Mouse (Mus musculus) layer of hippocampus, adult 18-20 months (tissue): Measurements from ENCODE around the gene Gm17660. TPM values are rescaled to one million over a fixed set of nuclear protein-coding genes. Genes with fewer than 3 reads are reported as not detected.

ENCODE experiments used
- DNase-seq, 2 experiments: peaks; one replicate each; pipeline ENCODE4 v3.0.0; 2022; ENCODE audit warnings: low spot score in 2 of 2
- total RNA-seq, 2 experiments: library from RNA; stranded (reverse); gene quantifications; 2 replicates each; pipeline ENCODE4 v1.2.3; 2021

Gm17660 gene
- total RNA-seq, 2 experiments from 2014 or later, result not detected

- no peak for DNase-seq
Measured at GRCm38 (mm10) chr5:104085366-104085765, 8.0 kb upstream of the Gm17660 start.

GRCm38 (mm10) chr5:104080736-104081135 is 3.3 kb upstream of the Gm17660 start:
- no peak for DNase-seq

DNA sequence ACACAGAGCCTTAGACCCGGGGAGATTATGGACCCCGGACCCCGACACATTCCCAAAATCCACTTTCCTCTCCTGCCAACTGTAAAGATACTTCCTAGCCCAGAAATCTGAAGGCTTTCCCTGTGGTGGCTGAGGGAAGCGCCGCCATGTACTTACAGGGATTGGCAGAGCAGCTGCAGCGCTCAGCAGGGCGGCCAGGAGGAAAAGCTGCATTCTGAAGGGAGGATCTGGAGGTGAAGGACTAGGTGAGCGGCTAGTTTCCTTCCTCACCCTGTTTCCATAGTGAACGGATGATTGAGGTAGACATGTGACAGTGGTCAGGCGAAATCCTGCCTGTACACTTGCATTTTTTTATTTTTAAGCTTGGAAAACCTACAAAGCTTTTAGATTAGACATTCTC is 1.0 kb downstream of the Gm17660 start:
- no peak for DNase-seq

DNA sequence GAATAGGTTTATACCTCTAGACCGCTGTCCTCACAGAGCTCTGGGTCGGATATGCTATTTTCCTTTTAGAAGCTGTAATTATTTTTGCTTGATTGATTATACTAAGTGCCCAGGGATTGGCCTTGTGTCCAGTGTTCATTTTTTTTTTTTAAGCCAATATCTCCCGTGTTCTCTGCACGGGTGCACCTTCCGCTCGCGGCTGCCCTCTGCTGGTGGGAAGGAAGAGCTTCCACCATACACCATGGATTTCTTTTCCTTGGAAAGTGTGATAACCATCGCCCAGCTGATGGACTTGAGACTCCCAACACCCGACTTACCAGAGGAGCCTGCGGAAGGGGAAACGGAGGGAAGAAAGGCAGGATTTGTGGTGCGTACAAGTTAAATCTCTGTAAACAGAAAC is 3.0 kb downstream of the Gm17660 start:
- DNase-seq, result peak in 1 of 2 experiments; percentile 70

GRCm38 (mm10) chr5:104073602-104074001 is 3.8 kb downstream of the Gm17660 start:
- no peak for DNase-seq

GRCm38 (mm10) chr5:104072272-104072886 is 5.0 kb downstream of the Gm17660 start:
- peak in 1 of 2 experiments; percentile 34 for DNase-seq

- peak in 1 of 2 experiments; percentile 34 for DNase-seq
Measured at GRCm38 (mm10) chr5:104071048-104071447, 6.4 kb downstream of the Gm17660 start.

GRCm38 (mm10) chr5:104068751-104069150 is 8.7 kb downstream of the Gm17660 start:
- DNase-seq, result peak in 1 of 2 experiments; percentile 49

DNA sequence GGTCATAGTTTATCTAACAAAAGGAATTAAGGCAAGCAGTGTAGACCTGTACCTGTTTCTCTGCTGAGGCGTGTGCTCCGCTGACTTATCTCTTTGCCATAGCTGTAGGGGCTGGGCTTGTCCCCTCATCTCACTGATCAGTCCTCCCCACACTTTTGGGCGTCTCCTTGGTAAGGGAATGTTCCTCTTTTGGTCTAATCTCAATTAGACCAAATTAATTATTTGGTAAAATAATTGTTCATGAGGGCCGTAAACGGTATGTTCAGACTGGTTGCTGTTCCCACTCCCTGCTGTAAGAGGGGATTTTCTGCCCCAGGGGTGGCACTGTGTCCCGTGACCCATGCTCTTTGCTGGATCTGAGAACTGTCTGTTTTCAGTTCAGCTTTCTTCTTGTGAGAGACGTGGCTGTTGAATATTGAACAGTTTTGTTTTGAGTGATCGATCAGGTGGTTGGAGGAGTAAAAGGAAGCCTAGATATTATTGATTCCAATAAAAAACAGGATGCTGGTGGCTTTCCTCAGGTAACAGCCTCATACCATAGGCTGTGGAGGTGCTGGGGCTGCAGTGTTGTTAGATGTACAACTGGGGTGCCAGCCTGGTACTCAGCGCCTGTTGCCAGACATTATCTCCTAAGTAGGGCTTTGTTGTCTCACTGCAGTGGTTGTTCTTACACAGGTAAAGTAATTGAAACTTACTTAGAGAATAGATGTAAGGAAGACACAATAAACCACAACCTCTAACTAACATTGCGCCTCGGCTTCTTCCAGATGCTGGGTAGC is 14.4 kb downstream of the Gm17660 start:
- no peak for DNase-seq

DNA sequence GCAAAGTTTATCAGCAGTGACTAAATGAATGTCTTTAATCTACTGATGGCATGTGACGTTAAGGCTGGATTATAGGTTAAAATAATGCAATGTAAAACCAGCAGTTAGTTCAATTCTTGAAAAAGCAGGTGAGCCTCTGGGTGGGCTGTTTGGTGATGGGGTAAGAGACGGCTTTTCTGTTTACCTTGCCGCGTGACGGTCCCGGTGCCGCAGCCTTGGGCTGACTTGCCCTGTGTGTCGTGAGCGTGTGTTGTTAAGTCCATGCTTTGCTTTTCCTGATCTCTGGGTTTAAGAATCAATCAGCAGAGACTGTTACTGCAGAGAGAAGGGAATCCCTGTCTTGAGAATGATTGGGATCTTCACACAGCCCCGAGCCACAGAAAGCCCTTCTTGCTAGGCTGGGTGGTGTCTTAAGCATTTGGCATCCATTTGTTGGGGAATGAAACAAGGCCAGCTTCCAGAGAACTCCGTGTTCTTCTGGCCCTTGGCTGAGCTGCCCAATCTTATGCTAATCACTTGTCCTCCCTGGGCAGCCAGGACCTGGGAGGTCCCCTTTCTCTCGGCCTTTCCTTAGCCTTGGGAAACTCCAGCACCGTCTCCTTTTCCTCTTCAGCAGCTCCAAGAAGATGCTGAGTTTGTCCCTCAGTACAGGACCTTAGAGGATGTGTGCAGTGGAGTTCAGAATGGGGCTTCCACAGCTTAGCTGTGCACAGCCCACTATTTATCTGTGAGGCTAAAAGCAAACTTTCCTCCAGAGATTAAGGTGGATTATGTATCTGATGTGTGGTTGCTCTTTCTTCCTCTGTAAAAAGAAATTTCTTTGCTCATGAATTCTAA is 15.3 kb downstream of the Gm17660 start:
- DNase-seq, result peak in 1 of 2 experiments; percentile 47

- peak in 1 of 2 experiments; percentile 52 for DNase-seq
Measured at GRCm38 (mm10) chr5:104060429-104060828, 17.0 kb downstream of the Gm17660 start.

DNA sequence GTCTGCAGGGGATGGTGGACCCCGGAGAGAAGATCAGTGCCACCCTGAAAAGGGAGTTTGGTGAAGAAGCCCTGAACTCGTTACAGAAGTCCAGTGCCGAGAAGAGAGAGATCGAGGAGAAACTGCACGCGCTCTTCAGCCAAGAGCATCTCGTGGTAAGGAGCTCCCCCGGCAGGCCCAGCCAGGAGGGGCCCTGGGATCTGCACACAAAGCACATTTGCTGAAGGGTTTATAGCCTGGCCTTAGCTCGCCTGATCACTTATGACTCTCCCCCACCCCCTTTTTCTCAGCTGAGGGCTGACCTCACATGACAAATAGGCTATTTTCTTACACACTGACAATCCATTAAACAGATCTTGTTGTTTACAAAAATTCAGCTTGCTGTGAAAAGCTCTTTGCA is 17.8 kb downstream of the Gm17660 start:
- DNase-seq, result no peak

DNA sequence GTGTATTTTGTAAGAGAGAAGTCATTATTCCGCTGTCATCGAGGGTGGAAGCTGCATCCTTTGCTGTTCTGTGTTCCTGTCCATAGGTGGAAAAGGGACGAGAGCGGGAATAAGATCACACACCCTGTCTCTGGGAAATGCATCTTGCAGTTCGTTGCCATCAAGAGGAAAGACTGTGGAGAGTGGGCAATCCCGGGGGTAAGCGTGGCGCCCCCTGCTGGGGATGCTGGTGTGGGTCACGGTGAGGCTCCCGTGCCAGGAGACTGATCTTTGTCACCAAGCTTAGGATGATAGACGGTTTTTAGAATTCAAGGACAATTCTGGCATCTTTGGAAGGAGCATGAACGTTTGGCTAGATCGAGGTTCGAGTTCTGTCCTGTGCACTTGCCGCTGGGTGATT is 19.4 kb downstream of the Gm17660 start:
- DNase-seq, result peak in 1 of 2 experiments; percentile 42

DNA sequence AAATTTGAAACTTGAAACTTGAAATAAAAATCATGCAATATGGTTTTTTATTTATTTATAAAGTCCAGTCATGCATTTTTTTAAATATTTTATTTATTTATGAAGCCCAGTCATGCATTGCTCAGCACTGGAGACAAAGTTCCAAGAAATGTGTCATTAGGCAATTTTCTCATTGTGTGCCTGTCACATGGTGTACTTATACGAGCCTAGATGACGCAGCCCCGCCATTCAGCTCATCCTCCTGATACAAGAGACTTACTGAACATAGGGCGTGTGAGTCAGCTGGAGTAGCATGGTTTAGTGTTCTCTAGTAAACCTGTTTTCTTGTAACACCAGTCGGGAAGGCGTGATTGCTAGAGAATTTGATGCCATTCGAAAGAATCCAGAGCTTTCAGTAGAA is 21.1 kb downstream of the Gm17660 start:
- DNase-seq, result no peak

- no peak for DNase-seq
Measured at GRCm38 (mm10) chr5:104055816-104056215, 21.6 kb downstream of the Gm17660 start.

DNA sequence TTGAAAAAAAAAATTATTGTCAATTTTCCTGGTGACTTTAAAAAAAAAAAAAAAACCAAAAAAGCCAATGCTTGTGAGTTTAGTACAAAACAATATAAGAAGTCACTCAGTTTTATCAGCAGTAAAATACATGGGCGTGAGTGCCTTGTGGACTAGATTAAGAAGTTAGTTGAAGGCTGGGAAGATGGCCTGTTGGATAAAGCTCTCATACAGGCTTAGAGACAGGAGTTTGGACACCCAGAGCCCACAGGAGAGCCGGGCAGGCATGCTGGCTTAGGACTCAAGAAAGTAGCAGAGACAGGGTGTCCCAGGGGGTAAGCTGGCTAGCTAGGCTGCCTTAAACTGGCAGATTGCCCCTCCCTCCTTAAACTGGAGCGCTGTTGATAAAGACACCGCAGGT is 22.5 kb downstream of the Gm17660 start:
- DNase-seq, result no peak

DNA sequence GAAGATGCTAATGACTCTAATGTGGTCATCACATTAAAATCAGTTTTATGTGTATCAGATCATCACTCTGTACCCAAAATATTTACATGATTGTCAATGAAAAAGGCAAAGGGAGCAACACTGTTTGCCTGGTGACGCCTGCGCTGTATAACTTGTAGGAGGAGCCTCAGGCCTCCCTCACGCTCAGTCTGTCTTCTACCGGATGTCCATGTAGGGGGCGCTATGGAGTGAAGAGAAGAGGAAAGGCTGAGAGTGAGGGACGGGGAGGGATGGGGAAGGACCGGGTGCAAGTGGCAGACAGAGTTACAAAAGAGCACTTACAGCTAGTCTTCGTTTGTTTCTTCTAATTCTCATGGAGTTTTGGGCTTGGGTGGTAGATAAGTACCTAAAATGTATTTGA is 24.5 kb downstream of the Gm17660 start:
- DNase-seq, result no peak

- DNase-seq, result no peak
Measured at GRCm38 (mm10) chr5:104048139-104048538, 29.3 kb downstream of the Gm17660 start.

DNA sequence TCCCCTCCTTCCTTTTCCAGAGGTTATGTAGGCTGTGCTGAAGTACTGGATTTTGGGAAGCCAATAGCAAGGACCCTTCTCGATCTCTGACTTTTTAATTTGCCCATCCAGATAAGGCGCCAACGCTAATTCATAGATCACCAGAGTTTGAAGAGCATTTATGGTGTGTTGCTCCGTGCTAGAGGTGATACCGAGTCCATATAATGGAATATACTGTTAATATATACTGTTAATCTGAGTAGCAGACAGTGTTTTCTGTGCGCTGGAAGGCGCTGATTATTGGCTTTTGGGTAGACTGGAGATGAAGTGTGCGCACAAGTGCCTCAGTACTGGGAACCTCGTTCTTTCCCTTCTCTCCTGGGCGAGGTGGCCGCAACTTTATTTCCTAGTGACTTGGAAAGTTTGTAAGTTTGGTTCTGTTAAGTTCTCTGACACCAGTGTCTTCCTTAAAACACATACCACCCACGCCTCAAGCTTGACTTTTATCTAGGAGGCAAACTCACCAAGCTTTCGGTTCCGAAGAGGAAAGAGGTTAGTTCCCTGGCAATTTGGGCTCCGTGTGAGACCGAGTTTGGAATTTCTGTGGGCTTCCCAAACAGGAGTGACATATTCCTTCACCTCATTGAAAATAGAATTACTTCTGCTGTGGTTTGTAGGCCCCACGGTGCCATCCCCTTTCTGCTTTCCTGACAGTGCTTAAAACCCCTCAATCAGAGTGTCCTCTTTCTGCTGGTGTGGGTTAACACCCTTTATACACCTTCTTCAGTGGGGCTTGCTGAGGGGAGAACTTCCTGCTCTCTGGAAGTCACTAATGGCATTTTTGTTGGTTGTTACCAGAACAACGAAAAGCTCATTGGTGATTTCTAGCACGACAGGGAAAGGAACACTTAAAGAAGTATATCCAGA is 30.0 kb downstream of the Gm17660 start:
- DNase-seq, result no peak

GRCm38 (mm10) chr5:104046256-104047199 is 30.9 kb downstream of the Gm17660 start, which contains the start of gene Nudt9:
TSS of gene Nudt9 (plus strand) at chr5:104046306.
- peak; percentile 97 to 99 for DNase-seq
